Mouse (Mus musculus) liver, embryonic 11.5 days (tissue): ENCODE measurements around the gene Frmd5. TPM values are rescaled to one million over a fixed set of nuclear protein-coding genes. Genes with fewer than 3 reads are reported as not detected.
"Not testable (repeated sequence)": the region's sequence is repeated elsewhere in the genome, so short reads cannot be mapped to it uniquely, and the experiment has no call there.

Experiments
- ATAC-seq: fragments of 200-750 bp; cut with Nextera tagmentation; replicated peaks from 2 replicates; pipeline ENCODE4 v1.8.0; 2017; ENCODE audit warnings: moderate number of reproducible peaks, mild to moderate bottlenecking, moderate TSS enrichment, moderate library complexity; ENCODE audit not compliant: low FRiP score
- DNase-seq: peaks from one replicate; pipeline ENCODE4 v3.0.0-alpha.2; 2017; ENCODE audit warnings: low spot score
- H3K27ac ChIP-seq: fragments of 300-500 bp; sonication (generic); 2 replicates; pipeline ENCODE4 v1.5.1; 2014; ENCODE audit warnings: mild to moderate bottlenecking, low read depth, low read length, control low read depth
- H3K27me3 ChIP-seq: fragments of 300-500 bp; sonication (generic); replicated peaks from 2 replicates; pipeline ENCODE4 v1.6.1; 2014; ENCODE audit warnings: low read length, mixed read lengths; ENCODE audit not compliant: control insufficient read depth, insufficient read depth
- H3K36me3 ChIP-seq: fragments of 300-500 bp; sonication (generic); 2 replicates; pipeline ENCODE4 v1.6.1; 2014; ENCODE audit warnings: mild to moderate bottlenecking, low read length, moderate library complexity, mixed read lengths; ENCODE audit not compliant: control insufficient read depth, insufficient read depth
- H3K4me1 ChIP-seq: fragments of 300-500 bp; sonication (generic); replicated peaks from 2 replicates; pipeline ENCODE4 v1.6.1; 2014; ENCODE audit warnings: low read length, mixed read lengths; ENCODE audit not compliant: control insufficient read depth, insufficient read depth
- H3K4me2 ChIP-seq: fragments of 300-500 bp; sonication (generic); 2 replicates; pipeline ENCODE4 v1.6.1; 2014; ENCODE audit warnings: mild to moderate bottlenecking, control low read depth, moderate library complexity
- H3K4me3 ChIP-seq: fragments of 300-500 bp; sonication (generic); 2 replicates; pipeline ENCODE4 v1.5.1; 2014; ENCODE audit warnings: low read depth, low read length, control low read depth
- H3K9ac ChIP-seq: fragments of 300-500 bp; sonication (generic); 2 replicates; pipeline ENCODE4 v1.6.1; 2014; ENCODE audit warnings: low read depth, low read length, control low read depth
- H3K9me3 ChIP-seq: fragments of 300-500 bp; sonication (generic); 2 replicates; pipeline ENCODE4 v1.6.1; 2016; ENCODE audit warnings: low read length, inconsistent platforms, mixed read lengths; ENCODE audit not compliant: control insufficient read depth
- WGBS: fragments of 180-500 bp; shearing (Covaris S2); extraction: QIAGEN DNeasy Blood & Tissue Kit; methylation state at CpG from one replicate; pipeline ENCODE4 v1.1.7; 2014; 5-methylcytosine and 5-hydroxymethylcytosine counted together
- polyA plus RNA-seq: library from polyadenylated mRNA; unstranded; fragments of >200 nt; fragmentation: Nextera tagmentation; extraction: Ambion mirVana; gene quantifications from 2 replicates; pipeline ENCODE4 v1.2.1, GENCODE M21; 2014

The Frmd5 gene
- polyA plus RNA-seq, 1 experiment from 2014 or later = 0.96 TPM

- ATAC-seq (no peak), DNase-seq (no peak)
- Histone ChIP-seq H3K27me3 (no peaks in the 10 kb centered on the region), H3K9me3 (no peaks in the 10 kb centered on the region), H3K36me3 (no peaks in the 10 kb centered on the region), H3K4me2 (no peak overlapping the region), H3K4me1 (no peaks in the 10 kb centered on the region), H3K27ac (no peak overlapping the region), H3K9ac (no peak overlapping the region), H3K4me3 (no peak overlapping the region)
- 66% methylated on average over 2 of the region's 2 CpGs for WGBS
Measured at GRCm38 (mm10) chr2:121826189-121826588, 19.3 kb upstream of the Frmd5 start.

- Histone ChIP-seq H3K27me3 (no peaks in the 10 kb centered on the region), H3K4me2 (no peak overlapping the region), H3K9me3 (no peaks in the 10 kb centered on the region), H3K36me3 (no peaks in the 10 kb centered on the region), H3K4me1 (no peaks in the 10 kb centered on the region), H3K4me3 (no peak overlapping the region), H3K27ac (no peak overlapping the region), H3K9ac (no peak overlapping the region)
- 45% methylated on average over 5 of the region's 5 CpGs for WGBS
- ATAC-seq (no peak), DNase-seq (no peak)
Measured at GRCm38 (mm10) chr2:121824653-121825052, 17.8 kb upstream of the Frmd5 start.

GRCm38 (mm10) chr2:121821787-121822186 is 14.9 kb upstream of the Frmd5 start:
- Histone ChIP-seq H3K36me3 (no peaks in the 10 kb centered on the region), H3K4me1 (no peaks in the 10 kb centered on the region), H3K27me3 (no peaks in the 10 kb centered on the region), H3K27ac (no peak overlapping the region), H3K4me2 (no peak overlapping the region), H3K9me3 (no peaks in the 10 kb centered on the region), H3K9ac (no peak overlapping the region), H3K4me3 (no peak overlapping the region)
- DNase-seq (no peak), ATAC-seq (no peak)
- 85% methylated on average over 7 of the region's 7 CpGs for WGBS

GRCm38 (mm10) chr2:121810876-121811275 is 4.0 kb upstream of the Frmd5 start:
- DNase-seq, ATAC-seq, H3K4me1 ChIP-seq, H3K4me3 ChIP-seq, H3K9ac ChIP-seq, H3K9me3 ChIP-seq, H3K27ac ChIP-seq, H3K4me2 ChIP-seq, H3K36me3 ChIP-seq: not testable (repeated sequence)
- 59% methylated on average over 6 of the region's 6 CpGs for WGBS
- peaks cover 27% of the 10 kb centered on the region for H3K27me3 ChIP-seq

GRCm38 (mm10) chr2:121809126-121809525 is 2.2 kb upstream of the Frmd5 start:
- Histone ChIP-seq H3K4me1 (peaks cover 4% of the 10 kb centered on the region; the same call in 1 of the 2 replicates), H3K9me3 (no peaks in the 10 kb centered on the region), H3K36me3 (no peaks in the 10 kb centered on the region), H3K4me3 (no peak overlapping the region), H3K9ac (no peak overlapping the region), H3K27me3 (peaks cover 38% of the 10 kb centered on the region), H3K27ac (no peak overlapping the region), H3K4me2 (no peak overlapping the region)
- no peak for ATAC-seq
- no peak for DNase-seq
- 61% methylated on average over 3 of the region's 3 CpGs for WGBS

- Histone ChIP-seq H3K27ac (no peak overlapping the region), H3K27me3 (peaks cover 41% of the 10 kb centered on the region), H3K4me3 (peak overlapping the region; percentile 64), H3K9me3 (no peaks in the 10 kb centered on the region), H3K4me1 (peaks cover 4% of the 10 kb centered on the region; the same call in 1 of the 2 replicates), H3K9ac (peak overlapping the region; percentile 38; the same call in 1 of the 2 replicates), H3K4me2 (peak overlapping the region; percentile 86), H3K36me3 (no peaks in the 10 kb centered on the region)
- peak; percentile 79 for ATAC-seq
- 1% methylated on average over 56 of the region's 90 CpGs for WGBS
- DNase-seq = peak; percentile 55
Measured at GRCm38 (mm10) chr2:121806171-121806943, 530 bp downstream of the Frmd5 start.

GRCm38 (mm10) chr2:121799051-121799450 is 7.8 kb downstream of the Frmd5 start:
- DNase-seq (no peak), ATAC-seq (no peak)

GRCm38 (mm10) chr2:121795995-121796394 is 10.9 kb downstream of the Frmd5 start:
- Histone ChIP-seq H3K36me3 (no peaks in the 10 kb centered on the region), H3K9ac (no peak overlapping the region), H3K27ac (no peak overlapping the region), H3K4me2 (no peak overlapping the region), H3K9me3 (no peaks in the 10 kb centered on the region), H3K4me1 (no peaks in the 10 kb centered on the region), H3K27me3 (no peaks in the 10 kb centered on the region; the same call in 1 of the 2 replicates), H3K4me3 (no peak overlapping the region)
- WGBS = 86% methylated on average over 6 of the region's 6 CpGs
- ATAC-seq (no peak), DNase-seq (no peak)

More at GRCm38 (mm10) chr2:121799051-121799450, 7.8 kb downstream of the Frmd5 start:
- H3K4me1 ChIP-seq = no peaks in the 10 kb centered on the region
- no peak overlapping the region for H3K4me2 ChIP-seq
- H3K9ac ChIP-seq = no peak overlapping the region
- H3K4me3 ChIP-seq = no peak overlapping the region
- no peaks in the 10 kb centered on the region for H3K9me3 ChIP-seq
- peaks cover 3% of the 10 kb centered on the region for H3K27me3 ChIP-seq
- H3K36me3 ChIP-seq = no peaks in the 10 kb centered on the region
- 82% methylated on average over 7 of the region's 7 CpGs for WGBS
- no peak overlapping the region for H3K27ac ChIP-seq

GRCm38 (mm10) chr2:121789777-121790176 is 17.1 kb downstream of the Frmd5 start:
- Histone ChIP-seq H3K4me3 (no peak overlapping the region), H3K36me3 (no peaks in the 10 kb centered on the region), H3K9ac (no peak overlapping the region), H3K4me1 (no peaks in the 10 kb centered on the region; the same call in 1 of the 2 replicates), H3K27me3 (no peaks in the 10 kb centered on the region), H3K9me3 (no peaks in the 10 kb centered on the region), H3K27ac (no peak overlapping the region), H3K4me2 (no peak overlapping the region)
- no peak for DNase-seq
- ATAC-seq = no peak
